Mouse (Mus musculus) hindbrain, embryonic 13.5 days (tissue): ENCODE data around the gene Zic1. TPM values are rescaled to one million over a fixed set of nuclear protein-coding genes. Genes with fewer than 3 reads are reported as not detected.
A peak's percentile ranks its signal among the peaks of the same experiment; 100 is the strongest.

Experiments used
- ATAC-seq: fragments of 200-750 bp; cut with Nextera tagmentation; 2 replicates; pipeline ENCODE4 v1.8.0; 2017; ENCODE audit warnings: moderate TSS enrichment; ENCODE audit not compliant: low FRiP score
- H3K27ac ChIP-seq: fragments of 300-500 bp; sonication (generic); 2 replicates; pipeline ENCODE4 v1.5.1; 2015; ENCODE audit warnings: inconsistent platforms, mild to moderate bottlenecking, moderate library complexity
- H3K27me3 ChIP-seq: fragments of 300-500 bp; sonication (generic); 2 replicates; pipeline ENCODE4 v1.6.1; 2015; ENCODE audit warnings: mild to moderate bottlenecking, inconsistent platforms
- H3K36me3 ChIP-seq: fragments of 300-500 bp; sonication (generic); 2 replicates; pipeline ENCODE4 v1.6.1; 2015; ENCODE audit warnings: mild to moderate bottlenecking, inconsistent platforms
- H3K4me1 ChIP-seq: fragments of 300-500 bp; sonication (generic); replicated peaks from 2 replicates; pipeline ENCODE4 v1.6.1; 2015; ENCODE audit warnings: inconsistent platforms
- H3K4me2 ChIP-seq: fragments of 300-500 bp; sonication (generic); 2 replicates; pipeline ENCODE4 v1.6.1; 2015; ENCODE audit warnings: inconsistent platforms, mild to moderate bottlenecking, moderate library complexity
- H3K4me3 ChIP-seq: fragments of 300-500 bp; sonication (generic); 2 replicates; pipeline ENCODE4 v1.5.1; 2015; ENCODE audit warnings: mild to moderate bottlenecking, inconsistent platforms
- H3K9ac ChIP-seq: fragments of 300-500 bp; sonication (generic); 2 replicates; pipeline ENCODE4 v1.6.1; 2015; ENCODE audit warnings: mild to moderate bottlenecking, inconsistent platforms
- H3K9me3 ChIP-seq: fragments of 300-500 bp; sonication (generic); 2 replicates; pipeline ENCODE4 v1.6.1; 2016; ENCODE audit warnings: inconsistent platforms
- WGBS: fragments of 180-500 bp; shearing (Covaris S2); methylation state at CpG from one replicate; pipeline ENCODE4 v1.1.7; 2015; 5-methylcytosine and 5-hydroxymethylcytosine counted together
- polyA plus RNA-seq: library from polyadenylated mRNA; unstranded; fragments of >200 nt; fragmentation: Nextera tagmentation; extraction: Ambion mirVana; gene quantifications from 2 replicates; pipeline ENCODE4 v1.2.1, GENCODE M21; 2015

The Zic1 gene
- polyA plus RNA-seq, 1 experiment from 2014 or later, result 21.3 TPM

- Histone ChIP-seq H3K27ac (peak overlapping the region; percentile 58), H3K36me3 (no peaks in the 10 kb centered on the region), H3K4me1 (peaks cover 15% of the 10 kb centered on the region; the same call in 1 of the 2 replicates), H3K27me3 (peaks cover 95% of the 10 kb centered on the region), H3K4me3 (no peak overlapping the region), H3K4me2 (0 out of 2 replicates have a peak overlapping the region, but pooled peaks have one; percentile 6), H3K9me3 (no peaks in the 10 kb centered on the region), H3K9ac (no peak overlapping the region; the same call in 1 of the 2 replicates)
- 5% methylated on average over 14 of the region's 14 CpGs for WGBS
- no peak for ATAC-seq
These were observed 28.6 kb upstream of the Zic1 start for GRCm38 (mm10) chr9:91394211-91394646.

- 7% methylated on average over 8 of the region's 8 CpGs for WGBS
- Histone ChIP-seq H3K4me3 (no peak overlapping the region), H3K4me2 (no peak overlapping the region), H3K27ac (peak overlapping the region; percentile 58), H3K9ac (no peak overlapping the region), H3K4me1 (peaks cover 15% of the 10 kb centered on the region; the same call in 1 of the 2 replicates), H3K36me3 (no peaks in the 10 kb centered on the region), H3K27me3 (peaks cover 96% of the 10 kb centered on the region), H3K9me3 (no peaks in the 10 kb centered on the region)
- no peak for ATAC-seq
These were observed 27.9 kb upstream of the Zic1 start for GRCm38 (mm10) chr9:91393376-91394068.

- Histone ChIP-seq H3K27ac (peak overlapping the region; percentile 97; the same call in 1 of the 2 replicates), H3K9me3 (no peaks in the 10 kb centered on the region), H3K9ac (no peak overlapping the region; the same call in 1 of the 2 replicates), H3K4me1 (peaks cover 26% of the 10 kb centered on the region), H3K36me3 (no peaks in the 10 kb centered on the region), H3K4me2 (peak overlapping the region; percentile 6), H3K27me3 (peaks cover 96% of the 10 kb centered on the region), H3K4me3 (no peak overlapping the region)
- 9% methylated on average over 4 of the region's 4 CpGs for WGBS
- ATAC-seq, result no peak
These were observed 22.6 kb upstream of the Zic1 start for GRCm38 (mm10) chr9:91388173-91388572.

- no peaks in the 10 kb centered on the region for H3K36me3 ChIP-seq
- no peak for ATAC-seq
- H3K9me3 ChIP-seq, result no peaks in the 10 kb centered on the region
- peak overlapping the region; percentile 28; the same call in 1 of the 2 replicates for H3K4me3 ChIP-seq
- peaks cover 95% of the 10 kb centered on the region for H3K27me3 ChIP-seq
- WGBS, result 5% methylated on average over 5 of the region's 5 CpGs
- H3K9ac ChIP-seq, result 0 out of 2 replicates have a peak overlapping the region, but pooled peaks have one; percentile 67
- peak overlapping the region; percentile 97 for H3K27ac ChIP-seq
- H3K4me1 ChIP-seq, result peaks cover 26% of the 10 kb centered on the region
- peak overlapping the region; percentile 47 for H3K4me2 ChIP-seq
These were observed 22.1 kb upstream of the Zic1 start for GRCm38 (mm10) chr9:91387740-91388080.

- Histone ChIP-seq H3K4me1 (peaks cover 26% of the 10 kb centered on the region), H3K27me3 (peaks cover 94% of the 10 kb centered on the region), H3K27ac (peak overlapping the region; percentile 97), H3K4me3 (peak overlapping the region; percentile 28), H3K9ac (peak overlapping the region; percentile 67), H3K9me3 (no peaks in the 10 kb centered on the region), H3K4me2 (peak overlapping the region; percentile 47), H3K36me3 (no peaks in the 10 kb centered on the region)
- ATAC-seq, result no peak
- 1% methylated on average over 31 of the region's 31 CpGs for WGBS
These were observed 21.5 kb upstream of the Zic1 start for GRCm38 (mm10) chr9:91386891-91387739.

- 1% methylated on average over 17 of the region's 17 CpGs for WGBS
- no peaks in the 10 kb centered on the region for H3K9me3 ChIP-seq
- H3K9ac ChIP-seq, result peak overlapping the region; percentile 67
- H3K36me3 ChIP-seq, result no peaks in the 10 kb centered on the region
- H3K27me3 ChIP-seq, result peaks cover 92% of the 10 kb centered on the region
- H3K4me1 ChIP-seq, result peaks cover 31% of the 10 kb centered on the region
- peak overlapping the region; percentile 47 for H3K4me2 ChIP-seq
- H3K4me3 ChIP-seq, result peak overlapping the region; percentile 28
- ATAC-seq, result no peak
- H3K27ac ChIP-seq, result peak overlapping the region; percentile 97
These were observed 20.9 kb upstream of the Zic1 start for GRCm38 (mm10) chr9:91386502-91386890.

GRCm38 (mm10) chr9:91385561-91386430, 20.2 kb upstream of the Zic1 start:
- Histone ChIP-seq H3K27ac (peak overlapping the region; percentile 97), H3K9me3 (no peaks in the 10 kb centered on the region), H3K4me2 (peak overlapping the region; percentile 47), H3K36me3 (no peaks in the 10 kb centered on the region), H3K4me1 (peaks cover 34% of the 10 kb centered on the region), H3K27me3 (peaks cover 89% of the 10 kb centered on the region), H3K9ac (peak overlapping the region; percentile 67; the same call in 1 of the 2 replicates), H3K4me3 (0 out of 2 replicates have a peak overlapping the region, but pooled peaks have one; percentile 28)
- no peak for ATAC-seq
- WGBS, result 4% methylated on average over 8 of the region's 8 CpGs

- Histone ChIP-seq H3K36me3 (no peaks in the 10 kb centered on the region), H3K4me3 (peak overlapping the region; percentile 50; the same call in 1 of the 2 replicates), H3K27ac (peak overlapping the region; percentile 97), H3K4me2 (peak overlapping the region; percentile 69), H3K9me3 (no peaks in the 10 kb centered on the region), H3K4me1 (peaks cover 34% of the 10 kb centered on the region), H3K9ac (peak overlapping the region; percentile 5; the same call in 1 of the 2 replicates), H3K27me3 (peaks cover 88% of the 10 kb centered on the region)
- no peak for ATAC-seq
- WGBS, result 10% methylated on average over 4 of the region's 4 CpGs
These were observed 19.3 kb upstream of the Zic1 start for GRCm38 (mm10) chr9:91384693-91385560.

GRCm38 (mm10) chr9:91384136-91384500, 18.5 kb upstream of the Zic1 start:
- H3K4me3 ChIP-seq, result peak overlapping the region; percentile 50
- H3K27ac ChIP-seq, result peak overlapping the region; percentile 97
- ATAC-seq, result peak; percentile 67
- peaks cover 33% of the 10 kb centered on the region for H3K4me1 ChIP-seq
- H3K27me3 ChIP-seq, result peaks cover 88% of the 10 kb centered on the region
- H3K4me2 ChIP-seq, result peak overlapping the region; percentile 69
- peak overlapping the region; percentile 88 for H3K9ac ChIP-seq
- WGBS, result under 1% methylated on average over 30 of the region's 30 CpGs
- no peaks in the 10 kb centered on the region for H3K9me3 ChIP-seq
- H3K36me3 ChIP-seq, result no peaks in the 10 kb centered on the region

- WGBS, result 1% methylated on average over 28 of the region's 28 CpGs
- peak overlapping the region; percentile 69 for H3K4me2 ChIP-seq
- H3K4me1 ChIP-seq, result peaks cover 39% of the 10 kb centered on the region
- peak overlapping the region; percentile 88 for H3K9ac ChIP-seq
- H3K36me3 ChIP-seq, result no peaks in the 10 kb centered on the region
- H3K27ac ChIP-seq, result peak overlapping the region; percentile 97
- H3K4me3 ChIP-seq, result peak overlapping the region; percentile 50
- ATAC-seq, result peak; percentile 49
- H3K9me3 ChIP-seq, result no peaks in the 10 kb centered on the region
- peaks cover 88% of the 10 kb centered on the region for H3K27me3 ChIP-seq
These were observed 18.0 kb upstream of the Zic1 start for GRCm38 (mm10) chr9:91383441-91384135.
